Mouse (Mus musculus): ENCODE results near the gene Ckmt1. TPM values are rescaled to one million over a fixed set of nuclear protein-coding genes. Genes with fewer than 3 reads are reported as not detected.
A peak's percentile ranks its signal among the peaks of the same experiment; 100 is the strongest.
"Not testable (repeated sequence)": the region's sequence is repeated elsewhere in the genome, so short reads cannot be mapped to it uniquely, and the experiment has no call there.

Ckmt1 gene
- 10 to 100 TPM; 10.5 to 15.2 TPM for total RNA-seq (2021)
- long read RNA-seq, experiment 1, partial matches to known transcripts = 0 of 4 reads
- long read RNA-seq, experiment 1, other reads (novel, unspliced or antisense) = 0 of 4 reads
- long read RNA-seq, experiment 2, transcript Ckmt1-202 (10 exons, 1,518 nt) = minor isoform, 6 of 22 reads
- long read RNA-seq, experiment 2, transcript Ckmt1-201 (9 exons, 1,620 nt) = major isoform, 10 of 22 reads
- long read RNA-seq, experiment 2, partial matches to known transcripts = 3 of 22 reads
- long read RNA-seq, experiment 2, other reads (novel, unspliced or antisense) = 1 of 22 reads

GRCm38 (mm10) chr2:121357494-121357893 lies at the start of gene Ckmt1:
Ckmt1 (plus strand) TSS chr2:121357714.
- DNase-seq (ENCODE audit: low spot score in 2 of 2) = no peak

- DNase-seq (ENCODE audit: low spot score in 2 of 2) = no peak
These were observed 48.5 kb upstream of the Ckmt1 start for GRCm38 (mm10) chr2:121308997-121309416.

GRCm38 (mm10) chr2:121316278-121316677 lies 41.2 kb upstream of the Ckmt1 start:
- no peak for DNase-seq (ENCODE audit: low spot score in 2 of 2)

- no peak for DNase-seq (ENCODE audit: low spot score in 2 of 2)
These were observed 34.5 kb upstream of the Ckmt1 start for GRCm38 (mm10) chr2:121323041-121323440.

- no peak for DNase-seq (ENCODE audit: low spot score in 2 of 2)
These were observed 33.6 kb upstream of the Ckmt1 start for GRCm38 (mm10) chr2:121323693-121324470.

- no peak for DNase-seq (ENCODE audit: low spot score in 2 of 2)
These were observed 28.0 kb upstream of the Ckmt1 start for GRCm38 (mm10) chr2:121329492-121329891.

GRCm38 (mm10) chr2:121339057-121339456 lies 18.5 kb upstream of the Ckmt1 start:
- DNase-seq (ENCODE audit: low spot score in 2 of 2) = no peak

- DNase-seq (ENCODE audit: low spot score in 2 of 2) = no peak
These were observed 4.4 kb upstream of the Ckmt1 start for GRCm38 (mm10) chr2:121353156-121353555.

GRCm38 (mm10) chr2:121354378-121354777 lies 3.1 kb upstream of the Ckmt1 start:
- DNase-seq (ENCODE audit: low spot score in 2 of 2) = no peak

- DNase-seq (ENCODE audit: low spot score in 2 of 2) = peak; percentile 83 to 94
These were observed 2.5 kb upstream of the Ckmt1 start, which contains the start of gene Ppip5k1 for GRCm38 (mm10) chr2:121354820-121355592. Ppip5k1 (minus strand) TSS chr2:121355396.

GRCm38 (mm10) chr2:121357961-121358360 lies 447 bp downstream of the Ckmt1 start:
- DNase-seq (ENCODE audit: low spot score in 2 of 2) = no peak

GRCm38 (mm10) chr2:121358381-121358780 lies 867 bp downstream of the Ckmt1 start:
- DNase-seq (ENCODE audit: low spot score in 2 of 2) = peak in 1 of 2 experiments; percentile 14

- DNase-seq (ENCODE audit: low spot score in 2 of 2) = no peak
These were observed 1.9 kb downstream of the Ckmt1 start for GRCm38 (mm10) chr2:121359461-121359860.

GRCm38 (mm10) chr2:121363656-121364055 lies 6.1 kb downstream of the Ckmt1 start:
- no peak for DNase-seq (ENCODE audit: low spot score in 2 of 2)

- DNase-seq (ENCODE audit: low spot score in 2 of 2) = no peak
These were observed 11.3 kb downstream of the Ckmt1 start for GRCm38 (mm10) chr2:121368831-121369230.

GRCm38 (mm10) chr2:121370921-121371320 lies 13.4 kb downstream of the Ckmt1 start:
- DNase-seq (ENCODE audit: low spot score in 2 of 2) = no peak

- DNase-seq (ENCODE audit: low spot score in 2 of 2) = no peak
These were observed 14.8 kb downstream of the Ckmt1 start for GRCm38 (mm10) chr2:121372266-121372665.

- DNase-seq (ENCODE audit: low spot score in 2 of 2) = no peak
These were observed 17.3 kb downstream of the Ckmt1 start for GRCm38 (mm10) chr2:121374766-121375165.

GRCm38 (mm10) chr2:121386961-121387575 lies 29.6 kb downstream of the Ckmt1 start, which contains the start of gene Strc:
Strc (minus strand) TSS chr2:121387168.
- DNase-seq (ENCODE audit: low spot score in 2 of 2) = not testable (repeated sequence)

GRCm38 (mm10) chr2:121396624-121397023 lies 39.1 kb downstream of the Ckmt1 start:
- DNase-seq (ENCODE audit: low spot score in 2 of 2) = peak; percentile 42 to 62

- no peak for DNase-seq (ENCODE audit: low spot score in 2 of 2)
These were observed 45.8 kb downstream of the Ckmt1 start for GRCm38 (mm10) chr2:121403296-121403695.
